Mouse (Mus musculus) gastrocnemius, adult 18-20 months (tissue): ENCODE results near the gene Zbtb8a. TPM values are rescaled to one million over a fixed set of nuclear protein-coding genes. Genes with fewer than 3 reads are reported as not detected.
"Not testable (repeated sequence)": the region's sequence is repeated elsewhere in the genome, so short reads cannot be mapped to it uniquely, and the experiment has no call there.

Source experiments
- DNase-seq: peaks from one replicate; pipeline ENCODE4 v3.0.0; 2021; ENCODE audit warnings: low spot score
- long read RNA-seq, 2 experiments: library from polyadenylated mRNA; stranded (forward); transcript quantifications; one replicate each; pipeline ENCODE4 v2.0.0; 2021
- total RNA-seq, 2 experiments: library from RNA; stranded (reverse); gene quantifications; 2 replicates each; pipeline ENCODE4 v1.2.3; 2021

Gene Zbtb8a
- total RNA-seq, result under 1 TPM; 0.59 to 0.82 TPM
- long read RNA-seq, experiment 1, result 0 reads
- long read RNA-seq, experiment 2, result 0 reads

DNA sequence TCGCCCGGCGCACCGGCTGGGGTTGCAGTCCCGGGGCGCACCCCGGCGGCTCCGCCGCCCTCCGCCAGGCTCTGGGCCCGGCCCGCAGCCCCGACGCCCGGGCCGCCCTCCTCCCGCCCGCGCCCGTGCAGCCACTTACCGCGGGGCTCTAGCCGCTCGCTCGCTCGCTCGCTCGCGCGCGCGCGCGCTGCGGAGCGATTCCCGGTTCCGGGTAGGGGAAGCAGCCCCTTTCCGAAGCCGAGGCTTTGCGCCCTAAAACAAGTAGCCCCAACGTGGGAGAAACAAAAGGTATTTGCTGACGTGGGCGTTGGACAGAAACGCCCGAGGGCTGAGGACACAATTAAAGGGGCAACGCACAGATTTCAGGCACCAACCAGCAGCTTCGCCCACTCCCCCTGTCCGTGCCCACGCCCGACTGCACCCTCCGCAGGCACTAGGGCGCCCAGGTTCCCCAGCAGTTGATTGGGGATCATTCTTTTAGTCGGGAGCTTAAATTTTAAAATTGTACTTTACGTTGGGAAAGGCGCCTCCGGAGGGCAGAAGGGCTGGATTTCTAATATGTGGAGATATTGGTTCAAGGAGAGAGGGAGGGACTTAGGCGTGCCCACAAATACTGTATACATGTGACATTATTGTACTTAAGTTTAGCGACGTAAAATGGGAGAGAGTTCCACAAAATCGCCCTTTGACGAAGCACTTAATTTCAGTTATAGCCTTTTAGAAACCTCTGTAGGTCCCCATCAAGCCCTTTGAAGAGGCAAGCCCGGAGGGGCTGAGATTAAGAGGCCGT, at the start of gene Zbtb8a:
TSS of gene Zbtb8a (minus strand) at position 516 of the 790 bp plus-strand sequence.
- DNase-seq, result peak; percentile 26

DNA sequence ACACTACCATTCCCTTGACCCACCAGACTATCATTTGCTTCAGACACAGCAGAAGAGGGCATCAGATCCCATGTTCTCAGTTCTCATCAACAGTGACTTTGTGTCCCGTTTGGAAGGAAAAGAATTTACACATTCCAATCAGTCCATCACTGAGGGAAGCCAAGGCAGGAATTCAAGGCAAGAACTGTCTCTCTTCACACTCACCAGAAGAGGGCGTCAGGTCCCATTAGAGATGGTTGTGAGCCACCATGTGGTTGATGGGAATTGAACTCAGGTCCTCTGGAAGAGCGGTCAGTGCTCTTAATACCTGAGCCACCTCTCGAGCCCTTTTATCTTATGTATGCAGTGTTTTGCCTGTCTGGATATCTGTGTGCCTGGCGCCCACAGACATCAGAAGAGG, 40.4 kb upstream of the Zbtb8a start:
- DNase-seq, result no peak

DNA sequence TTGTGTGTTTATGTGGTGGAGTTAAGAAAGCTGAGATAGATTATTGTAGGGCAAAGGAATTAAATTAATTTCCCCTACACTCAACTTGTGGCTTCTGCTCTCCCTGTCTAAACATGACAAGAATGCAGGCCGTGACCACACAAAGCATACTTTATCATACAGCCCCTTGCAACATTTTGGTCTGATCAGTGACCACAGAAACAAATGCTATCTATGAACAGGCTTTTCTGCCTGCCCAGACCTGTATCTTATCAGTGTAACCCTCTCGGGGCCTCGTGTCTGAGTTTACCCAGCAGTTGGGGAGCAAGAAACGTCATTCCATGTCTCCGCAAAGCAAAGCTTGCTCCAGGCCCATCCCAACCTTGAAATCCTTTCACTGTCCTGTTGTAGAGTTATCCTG, 38.6 kb upstream of the Zbtb8a start:
- DNase-seq, result no peak

DNA sequence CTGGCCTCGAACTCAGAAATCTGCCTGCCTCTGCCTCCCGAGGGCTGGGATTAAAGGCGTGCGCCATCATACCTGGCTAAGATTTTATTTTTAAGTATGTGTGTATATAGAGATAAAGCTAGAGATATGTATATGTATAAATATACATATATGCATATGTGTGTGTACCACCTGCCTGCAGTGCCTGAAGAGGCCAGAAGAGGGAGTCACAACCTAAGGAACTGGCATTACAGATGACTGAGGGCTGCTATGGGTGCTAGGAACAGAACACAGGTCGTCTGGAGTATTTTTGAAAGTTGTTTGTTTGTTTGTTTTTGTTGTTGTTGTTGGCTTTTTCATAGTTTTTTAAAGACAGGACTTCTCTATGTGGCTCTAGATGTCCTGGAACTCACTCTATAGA, 38.0 kb upstream of the Zbtb8a start:
- no peak for DNase-seq

DNA sequence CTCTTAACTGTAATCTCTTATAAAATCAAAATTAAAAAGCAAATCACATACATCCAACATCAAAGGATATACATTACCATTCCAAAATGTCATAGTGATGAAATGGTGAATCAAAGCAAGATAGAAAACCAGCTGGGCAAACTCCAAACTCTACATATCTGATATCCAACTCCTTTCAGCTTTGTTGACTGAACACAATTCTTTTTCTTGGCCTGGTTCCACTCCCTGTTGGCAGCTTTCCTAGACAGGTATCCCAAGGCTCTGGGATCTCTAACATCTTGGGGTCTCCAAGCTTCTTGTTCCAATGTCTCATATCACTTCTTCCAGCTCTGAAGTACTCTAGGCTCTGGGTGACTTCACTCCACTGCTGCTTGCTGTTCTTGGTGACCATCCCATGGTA, 33.1 kb upstream of the Zbtb8a start:
- DNase-seq, result no peak

DNA sequence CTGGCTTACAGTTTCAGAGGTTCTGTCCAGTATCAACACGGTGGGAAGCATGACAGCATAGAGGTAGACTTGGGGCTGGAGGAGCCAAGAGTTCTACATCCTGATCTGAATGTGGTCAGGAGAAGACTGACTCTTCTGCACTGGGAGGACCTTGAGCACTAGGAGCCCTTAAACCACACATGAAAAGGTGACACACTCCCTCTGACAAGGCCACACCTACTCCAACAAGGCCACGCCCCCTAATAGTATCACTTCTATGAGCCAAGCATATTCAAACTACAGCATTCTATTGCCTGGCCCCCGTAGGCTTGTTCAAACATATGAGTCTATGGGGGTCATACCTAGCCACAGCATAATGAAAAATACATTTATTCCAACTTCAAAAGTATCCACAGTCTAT, 32.6 kb upstream of the Zbtb8a start:
- DNase-seq, result not testable (repeated sequence)

- peak; percentile 38 for DNase-seq
These were observed 28.5 kb upstream of the Zbtb8a start for GRCm38 (mm10) chr4:129406447-129406846.

- no peak for DNase-seq
These were observed 21.9 kb upstream of the Zbtb8a start for GRCm38 (mm10) chr4:129399813-129400212.

DNA sequence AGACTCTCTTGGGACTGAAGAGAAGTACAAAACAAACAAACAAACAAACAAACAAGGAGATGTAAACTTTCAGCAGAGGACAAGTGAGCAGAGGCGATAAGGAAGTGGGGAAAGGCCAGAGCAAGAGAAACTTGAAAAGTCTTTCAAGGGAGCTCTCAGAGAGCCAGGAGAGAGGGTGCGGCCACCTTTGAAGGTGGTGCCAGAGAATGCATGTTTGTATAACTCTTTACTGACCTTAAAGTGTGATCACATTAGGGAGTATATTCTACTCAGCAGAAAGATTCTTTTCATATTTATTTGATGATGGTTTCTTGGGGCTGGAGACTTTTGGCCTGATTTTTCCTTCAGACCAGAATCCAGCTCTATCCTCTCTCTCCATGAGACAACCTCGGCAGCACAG, 19.0 kb upstream of the Zbtb8a start:
- no peak for DNase-seq

DNA sequence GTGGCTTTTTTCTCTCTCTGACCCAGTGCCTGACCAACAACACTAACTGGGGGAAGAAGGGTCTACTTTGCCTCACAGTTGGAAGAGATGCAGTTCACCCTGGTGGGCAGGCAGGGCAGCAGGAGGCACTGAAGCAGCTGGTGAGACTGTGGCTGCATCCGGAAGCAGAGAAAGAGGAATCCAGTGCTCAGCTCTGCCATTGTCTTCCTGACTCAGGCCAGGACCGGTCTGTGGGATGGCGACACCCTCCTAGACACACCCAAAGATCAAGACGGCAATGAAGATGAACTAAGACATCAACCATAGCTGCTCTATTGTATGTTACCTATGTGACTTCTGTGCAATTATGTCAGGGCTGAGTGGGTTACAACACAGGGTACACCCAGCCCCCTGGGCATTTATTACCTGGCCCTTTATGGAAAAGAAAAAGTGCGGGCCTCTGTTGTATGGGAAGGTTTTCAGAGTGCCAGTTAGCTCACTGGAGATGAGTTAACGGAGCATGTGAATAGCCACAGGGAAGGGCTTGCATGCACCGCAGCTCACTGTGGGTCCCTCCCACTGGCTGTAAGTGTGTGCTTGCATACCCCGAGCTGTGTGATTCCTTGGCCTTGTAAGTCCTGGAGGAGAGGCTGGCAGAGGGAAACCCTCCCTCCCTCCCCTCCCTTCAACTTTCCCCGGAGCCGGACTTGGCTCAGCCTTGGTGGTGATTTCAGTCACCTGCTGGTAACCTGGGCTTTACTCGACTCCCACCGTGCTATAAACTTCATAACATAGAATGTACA, 16.4 kb upstream of the Zbtb8a start:
- no peak for DNase-seq

DNA sequence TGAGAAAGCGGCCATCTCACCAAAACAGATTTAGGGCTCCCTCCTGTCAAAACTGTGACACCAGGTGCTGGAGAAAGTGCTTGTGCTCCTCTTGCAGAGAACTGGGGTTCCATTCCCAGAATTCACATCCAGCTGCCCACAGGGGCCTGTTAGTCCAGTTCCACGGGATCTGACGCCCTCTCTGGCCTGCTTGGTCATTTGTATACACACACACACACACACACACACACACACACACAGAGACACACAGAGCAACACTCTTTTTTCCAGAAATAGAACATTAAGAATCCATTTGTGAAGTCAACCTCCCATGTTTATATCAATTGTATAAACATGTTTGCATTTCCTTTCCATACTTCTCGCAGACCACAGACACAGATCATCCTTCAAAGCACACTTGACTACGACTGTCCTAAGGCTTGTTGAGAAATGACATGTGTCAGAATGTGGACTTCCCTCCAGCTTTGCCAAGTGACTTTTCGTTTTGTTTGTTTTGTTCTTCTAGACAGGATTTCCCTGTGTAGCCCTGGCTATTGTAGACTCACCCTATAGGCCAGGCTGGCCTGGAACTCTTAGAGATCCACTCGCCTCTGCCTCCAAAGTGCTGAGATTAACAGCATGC, 13.1 kb upstream of the Zbtb8a start:
- no peak for DNase-seq

DNA sequence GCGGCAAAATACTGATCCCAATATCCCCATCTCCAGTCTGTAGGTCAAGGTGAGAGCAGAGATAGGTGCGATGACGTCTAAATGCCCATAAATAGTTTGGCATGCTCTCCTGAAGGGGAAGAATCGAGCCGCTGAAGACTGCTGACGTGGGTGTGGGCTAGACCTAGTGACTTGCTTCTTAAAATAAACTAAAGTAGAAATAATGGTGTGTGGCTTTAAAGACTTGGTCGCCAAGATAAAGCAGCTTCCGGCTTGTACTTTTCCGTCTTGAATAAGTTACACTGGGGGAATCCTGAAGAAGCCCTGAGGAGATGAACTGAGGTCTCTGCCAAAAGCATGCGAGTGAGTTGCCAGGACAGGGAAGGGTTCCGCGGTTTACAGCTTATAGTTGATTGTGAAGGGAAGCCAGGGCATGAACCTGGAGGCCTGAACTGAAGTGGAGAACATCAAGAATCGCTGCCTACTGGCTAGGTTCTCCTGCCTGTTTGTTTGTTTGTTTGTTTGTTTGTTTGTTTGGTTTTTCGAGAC, 12.4 kb upstream of the Zbtb8a start:
- DNase-seq, result peak; percentile 9

- no peak for DNase-seq
These were observed 10.5 kb upstream of the Zbtb8a start for GRCm38 (mm10) chr4:129388404-129388803.

GRCm38 (mm10) chr4:129386989-129387388, 9.1 kb upstream of the Zbtb8a start:
- no peak for DNase-seq

DNA sequence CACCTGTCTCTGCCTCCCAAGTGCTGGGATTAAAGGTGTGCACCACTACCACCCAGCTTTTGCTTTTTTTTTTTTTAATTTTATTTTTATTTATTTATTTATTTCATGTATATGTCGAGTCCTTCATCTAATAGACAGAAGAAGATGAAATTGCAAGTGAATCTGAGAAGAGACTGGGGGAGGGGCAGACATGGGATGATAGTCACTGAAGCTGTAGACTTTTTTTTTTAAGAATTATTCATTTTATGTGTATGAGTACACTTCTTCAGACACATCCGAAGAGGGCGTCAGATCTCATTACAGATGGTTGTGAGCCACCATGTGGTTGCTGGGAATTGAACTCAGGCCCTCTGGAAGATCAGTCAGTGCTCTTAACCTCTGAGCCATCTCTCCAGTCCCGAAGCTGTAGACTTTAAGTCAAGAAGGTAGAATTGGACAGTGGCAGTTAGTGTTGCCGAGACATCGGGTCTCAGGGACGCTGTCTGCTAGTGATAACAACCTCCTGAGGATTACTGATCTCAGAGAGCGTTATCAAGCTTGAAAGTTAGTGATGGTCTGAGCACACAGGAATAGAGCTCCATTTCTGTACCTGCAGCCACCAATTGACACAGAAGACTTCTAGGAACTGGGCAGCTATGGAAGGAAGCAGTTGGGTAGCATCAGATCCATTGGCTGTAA, 8.5 kb upstream of the Zbtb8a start:
- no peak for DNase-seq

DNA sequence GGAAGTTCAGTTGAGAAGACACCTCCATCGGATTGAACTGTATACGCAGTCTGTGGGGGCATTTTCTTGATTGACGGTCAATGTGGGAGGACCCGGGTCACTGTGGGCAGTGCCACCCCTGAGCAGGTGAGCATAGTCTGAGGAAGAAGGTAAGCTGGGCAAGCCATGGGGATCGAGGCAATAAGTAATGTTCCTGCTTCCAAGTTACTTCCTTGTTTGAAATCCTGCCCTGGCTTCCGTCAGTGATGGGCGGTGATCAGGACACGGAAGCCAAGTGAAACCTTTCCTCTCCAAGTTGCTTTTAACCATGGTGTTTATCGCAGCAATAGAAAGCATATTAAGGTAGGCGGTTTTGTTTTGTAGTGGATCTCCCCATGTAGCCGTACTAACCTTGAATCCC, 7.8 kb upstream of the Zbtb8a start:
- no peak for DNase-seq

GRCm38 (mm10) chr4:129384440-129384839, 6.5 kb upstream of the Zbtb8a start:
- peak; percentile 25 for DNase-seq

GRCm38 (mm10) chr4:129383586-129383985, 5.7 kb upstream of the Zbtb8a start:
- DNase-seq, result no peak

- peak; percentile 59 for DNase-seq
These were observed 4.6 kb upstream of the Zbtb8a start for GRCm38 (mm10) chr4:129382488-129382887.

- no peak for DNase-seq
These were observed 4.1 kb upstream of the Zbtb8a start for GRCm38 (mm10) chr4:129382029-129382428.

DNA sequence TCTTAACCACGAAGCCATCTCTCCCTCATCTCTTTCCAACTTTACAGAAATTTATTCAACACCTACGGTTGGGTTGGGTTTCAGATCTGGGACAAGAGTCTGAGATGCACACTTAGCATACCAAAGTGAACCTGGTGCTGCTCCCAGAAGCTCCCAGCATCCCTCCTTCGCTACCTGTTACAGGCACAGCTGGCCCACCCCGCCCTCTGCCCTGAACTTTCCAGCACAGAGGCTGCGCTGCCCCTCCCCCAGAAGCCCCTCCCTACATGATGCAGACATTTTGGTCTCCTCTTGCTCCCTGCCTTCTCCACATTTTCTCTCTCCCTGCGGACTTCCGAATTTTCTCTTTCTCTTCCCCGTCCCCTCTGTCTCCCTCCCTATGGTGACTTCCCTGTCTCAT, 3.2 kb upstream of the Zbtb8a start:
- no peak for DNase-seq
